Mouse (Mus musculus) lung, embryonic 14.5 days (tissue): Measurements from ENCODE around the gene Gm20388. TPM values are rescaled to one million over a fixed set of nuclear protein-coding genes. Genes with fewer than 3 reads are reported as not detected.

Source experiments
- ATAC-seq: fragments of 200-750 bp; cut with Nextera tagmentation; 2 replicates; pipeline ENCODE4 v1.8.0; 2017; ENCODE audit warnings: mild to moderate bottlenecking, moderate TSS enrichment, moderate library complexity; ENCODE audit not compliant: insufficient read depth
- DNase-seq: peaks from one replicate; pipeline ENCODE4 v3.0.0-alpha.2; 2015
- H3K27ac ChIP-seq: fragments of 300-500 bp; sonication (generic); 2 replicates; pipeline ENCODE4 v1.5.1; 2014; ENCODE audit warnings: low read depth, mild to moderate bottlenecking, moderate library complexity
- H3K27me3 ChIP-seq: fragments of 300-500 bp; sonication (generic); 2 replicates; pipeline ENCODE4 v1.6.1; 2014; ENCODE audit warnings: low read length, control low read depth; ENCODE audit not compliant: insufficient read depth
- H3K36me3 ChIP-seq: fragments of 300-500 bp; sonication (generic); 2 replicates; pipeline ENCODE4 v1.6.1; 2014; ENCODE audit warnings: control low read depth; ENCODE audit not compliant: insufficient read depth
- H3K4me1 ChIP-seq: fragments of 300-500 bp; sonication (generic); 2 replicates; pipeline ENCODE4 v1.6.1; 2014; ENCODE audit warnings: antibody characterized with exemption, control low read depth; ENCODE audit not compliant: insufficient read depth
- H3K4me2 ChIP-seq: fragments of 300-500 bp; sonication (generic); 2 replicates; pipeline ENCODE4 v1.6.1; 2014; ENCODE audit warnings: mild to moderate bottlenecking
- H3K4me3 ChIP-seq: fragments of 300-500 bp; sonication (generic); 2 replicates; pipeline ENCODE4 v1.5.1; 2014; ENCODE audit warnings: low read depth, low read length
- H3K9ac ChIP-seq: fragments of 300-500 bp; sonication (generic); 2 replicates; pipeline ENCODE4 v1.6.1; 2014
- H3K9me3 ChIP-seq: fragments of 300-500 bp; sonication (generic); 2 replicates; pipeline ENCODE4 v1.6.1; 2016; ENCODE audit warnings: low read depth, low read length, control low read depth
- CTCF ChIP-seq: IDR thresholded peaks from 2 replicates; pipeline ENCODE4 v1.5.1; 2016; ENCODE audit warnings: antibody characterized with exemption, low read depth
- WGBS: fragments of 180-500 bp; shearing (Covaris S2); extraction: QIAGEN DNeasy Blood & Tissue Kit; methylation state at CpG from one replicate; pipeline ENCODE4 v1.1.7; 2014; 5-methylcytosine and 5-hydroxymethylcytosine counted together
- polyA plus RNA-seq: library from polyadenylated mRNA; unstranded; fragments of >200 nt; fragmentation: Nextera tagmentation; extraction: Ambion mirVana; gene quantifications from 2 replicates; pipeline ENCODE4 v1.2.1, GENCODE M21; 2014

Gene Gm20388
- polyA plus RNA-seq, 1 experiment from 2014 or later, result not detected

DNA sequence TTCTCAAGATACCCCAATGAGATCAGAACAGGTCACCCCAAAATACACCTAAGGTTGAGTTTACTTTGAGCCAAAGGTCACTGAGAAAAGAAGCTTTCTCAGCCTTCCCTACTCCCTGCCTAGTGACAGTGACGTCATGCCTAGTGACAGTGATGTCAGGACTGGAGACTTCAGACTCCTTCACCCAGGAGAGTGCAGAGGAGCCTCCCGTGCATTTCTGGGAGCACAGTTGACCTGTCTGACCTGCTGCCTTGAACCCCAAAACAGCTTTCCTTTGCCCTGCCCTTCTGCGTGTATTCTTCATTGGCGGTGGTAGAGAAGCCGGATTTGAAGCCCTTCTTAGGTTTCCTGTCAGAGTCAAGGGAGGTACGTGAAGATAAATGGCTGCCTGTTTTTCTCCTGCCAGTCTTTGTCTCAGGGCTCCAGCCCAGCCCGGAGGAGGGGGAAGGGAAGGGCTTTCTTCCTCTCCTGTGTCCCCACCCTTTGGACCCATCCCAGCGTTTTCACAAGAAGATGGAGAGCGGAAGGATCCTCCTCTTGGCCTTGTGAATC, 194.2 kb downstream of the Gm20388 start:
- H3K27ac ChIP-seq, result peak overlapping the region; percentile 52; the same call in 1 of the 2 replicates

DNA sequence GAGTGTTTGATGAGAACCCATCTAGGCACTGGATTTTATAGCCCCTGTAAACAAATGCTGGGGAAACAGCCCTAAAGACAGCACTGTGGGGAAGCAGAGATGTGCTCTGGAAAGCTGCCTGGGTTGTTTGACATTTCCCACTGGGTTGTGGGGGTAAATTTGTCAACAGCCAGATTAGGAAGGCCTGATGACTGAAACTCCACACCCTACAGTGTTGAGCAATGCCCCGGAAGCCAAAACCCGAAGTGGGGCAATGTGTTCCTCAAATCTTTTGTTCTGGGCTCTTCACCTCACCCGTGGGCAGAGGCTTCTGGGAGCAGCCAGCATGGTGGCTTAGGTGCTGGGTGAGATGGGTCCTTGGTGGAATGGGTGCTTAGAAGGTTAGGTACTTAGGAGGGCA, 198.5 kb downstream of the Gm20388 start:
- no peak for TF ChIP-seq CTCF
- ATAC-seq (no peak), DNase-seq (no peak)
- H3K4me2 ChIP-seq, result no peak overlapping the region
- H3K9me3 ChIP-seq, result no peaks in the 10 kb centered on the region
- H3K4me3 ChIP-seq, result no peak overlapping the region
- no peak overlapping the region for H3K9ac ChIP-seq
- H3K27ac ChIP-seq, result no peak overlapping the region
- H3K36me3 ChIP-seq, result no peaks in the 10 kb centered on the region
- H3K4me1 ChIP-seq, result no peaks in the 10 kb centered on the region
- WGBS, result 39% methylated on average over 3 of the region's 3 CpGs
- H3K27me3 ChIP-seq, result peaks cover 2% of the 10 kb centered on the region

More for the DNA sequence above, 194.2 kb downstream of the Gm20388 start:
- Histone ChIP-seq H3K9ac (no peak overlapping the region), H3K4me2 (no peak overlapping the region), H3K9me3 (no peaks in the 10 kb centered on the region), H3K36me3 (no peaks in the 10 kb centered on the region; the same call in 1 of the 2 replicates), H3K4me1 (peaks cover 13% of the 10 kb centered on the region; the same call in 1 of the 2 replicates), H3K4me3 (no peak overlapping the region), H3K27me3 (no peaks in the 10 kb centered on the region)
- 61% methylated on average over 9 of the region's 9 CpGs for WGBS
- DNase-seq (peak; percentile 67), ATAC-seq (no peak)
- TF ChIP-seq CTCF, result no peak

DNA sequence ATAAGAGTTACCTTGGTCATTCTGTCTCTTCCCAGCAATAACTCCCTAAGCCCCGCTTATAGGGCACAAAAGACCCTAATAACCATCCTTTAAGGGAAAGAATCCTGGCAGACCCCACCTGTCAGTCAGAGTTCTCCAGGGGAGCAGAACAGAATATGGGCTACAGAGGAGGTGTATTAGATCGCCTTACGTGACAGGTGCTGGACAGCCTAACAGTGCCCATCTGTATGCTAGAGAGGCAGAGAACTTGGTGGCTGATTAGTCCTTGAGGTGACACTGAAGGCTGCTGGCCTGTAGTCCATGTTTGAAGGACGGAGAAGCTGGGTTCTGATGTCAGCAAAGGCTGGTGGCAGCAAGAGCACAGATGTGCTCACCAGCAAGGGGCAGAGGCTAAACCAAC, 200.3 kb downstream of the Gm20388 start:
- ATAC-seq (no peak), DNase-seq (no peak)
- Histone ChIP-seq H3K4me2 (no peak overlapping the region), H3K27ac (no peak overlapping the region), H3K27me3 (peaks cover 20% of the 10 kb centered on the region), H3K36me3 (no peaks in the 10 kb centered on the region), H3K4me3 (no peak overlapping the region), H3K9ac (no peak overlapping the region), H3K4me1 (no peaks in the 10 kb centered on the region), H3K9me3 (no peaks in the 10 kb centered on the region)
- 68% methylated on average over 4 of the region's 4 CpGs for WGBS
- TF ChIP-seq CTCF, result no peak

DNA sequence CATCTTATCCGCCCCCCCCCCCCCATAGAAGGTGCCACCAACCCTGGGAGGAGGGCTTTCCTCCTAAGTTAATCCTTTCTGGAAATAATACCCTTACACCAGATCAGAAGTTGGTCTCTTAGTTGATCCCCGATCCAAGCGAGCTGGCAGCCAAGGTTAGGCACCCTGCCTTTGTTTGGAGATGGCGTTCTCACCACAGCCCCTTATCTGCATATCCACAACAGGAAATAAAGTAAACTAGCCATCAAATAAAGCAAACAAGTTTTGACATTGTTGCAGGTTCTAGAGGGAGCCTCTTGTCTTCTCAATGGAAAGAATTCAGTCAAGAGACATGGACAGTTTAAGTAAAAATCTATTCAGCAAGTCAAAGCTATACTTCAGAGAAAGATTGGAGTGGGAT, 200.7 kb downstream of the Gm20388 start:
- ATAC-seq (no peak), DNase-seq (no peak)
- 53% methylated on average over 4 of the region's 4 CpGs for WGBS
- H3K27ac ChIP-seq, result no peak overlapping the region
- H3K4me1 ChIP-seq, result no peaks in the 10 kb centered on the region
- H3K36me3 ChIP-seq, result no peaks in the 10 kb centered on the region
- H3K27me3 ChIP-seq, result peaks cover 24% of the 10 kb centered on the region
- no peaks in the 10 kb centered on the region for H3K9me3 ChIP-seq
- no peak for TF ChIP-seq CTCF
- no peak overlapping the region for H3K4me3 ChIP-seq
- no peak overlapping the region for H3K4me2 ChIP-seq
- H3K9ac ChIP-seq, result no peak overlapping the region

DNA sequence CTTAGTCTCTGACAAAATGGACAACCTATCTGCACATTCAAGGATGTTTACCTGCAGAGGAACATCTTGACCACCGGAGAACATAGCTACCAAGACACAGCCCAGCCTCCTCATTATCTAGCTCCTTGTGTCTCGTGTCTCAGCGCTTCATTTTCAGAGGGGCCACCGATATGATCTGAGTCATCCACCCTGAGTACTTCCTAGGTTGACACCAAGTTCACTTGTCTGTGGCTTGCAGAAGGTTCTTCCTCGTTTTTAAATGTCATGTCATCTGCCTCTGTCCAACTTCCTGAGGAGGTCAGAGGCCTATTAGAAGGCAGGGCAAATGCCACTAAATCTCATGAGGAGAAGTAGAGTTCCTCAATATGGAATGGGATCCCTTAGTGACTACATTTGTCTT, 201.9 kb downstream of the Gm20388 start:
- peaks cover 34% of the 10 kb centered on the region for H3K27me3 ChIP-seq
- no peak for DNase-seq
- no peaks in the 10 kb centered on the region for H3K4me1 ChIP-seq
- H3K9me3 ChIP-seq, result no peaks in the 10 kb centered on the region
- no peak for ATAC-seq
- no peak for TF ChIP-seq CTCF
- no peak overlapping the region for H3K27ac ChIP-seq
- H3K4me2 ChIP-seq, result no peak overlapping the region
- no peaks in the 10 kb centered on the region for H3K36me3 ChIP-seq
- WGBS, result 75% methylated on average over 5 of the region's 5 CpGs
- no peak overlapping the region for H3K4me3 ChIP-seq
- H3K9ac ChIP-seq, result no peak overlapping the region

DNA sequence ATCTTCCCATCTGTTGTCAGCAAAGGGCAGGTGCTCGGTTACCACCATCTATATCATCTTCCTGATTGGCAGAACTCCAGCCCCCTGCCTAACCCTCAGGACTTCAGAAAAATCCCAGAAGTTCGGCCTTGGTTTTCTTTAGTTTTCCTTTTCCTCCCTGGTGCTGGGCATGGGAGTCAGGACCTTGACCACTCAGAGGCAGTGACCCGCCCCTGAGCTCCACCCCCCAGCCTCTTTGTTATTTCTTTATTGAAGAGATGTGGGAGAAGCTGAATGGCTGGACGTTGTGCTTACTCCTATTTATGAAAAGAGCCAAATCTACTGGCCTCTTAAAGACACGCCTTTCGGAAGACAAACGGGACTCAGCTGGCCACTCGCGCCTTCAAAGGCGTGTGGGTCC, 202.7 kb downstream of the Gm20388 start:
- peak overlapping the region; percentile 88 for H3K27ac ChIP-seq
- H3K4me1 ChIP-seq, result no peaks in the 10 kb centered on the region
- no peak for TF ChIP-seq CTCF
- peak overlapping the region; percentile 57 for H3K9ac ChIP-seq
- no peaks in the 10 kb centered on the region for H3K36me3 ChIP-seq
- H3K4me2 ChIP-seq, result peak overlapping the region; percentile 96
- H3K9me3 ChIP-seq, result no peaks in the 10 kb centered on the region
- WGBS, result 1% methylated on average over 10 of the region's 10 CpGs
- peaks cover 34% of the 10 kb centered on the region for H3K27me3 ChIP-seq
- peak; percentile 45 for ATAC-seq
- H3K4me3 ChIP-seq, result peak overlapping the region; percentile 68
- no peak for DNase-seq

DNA sequence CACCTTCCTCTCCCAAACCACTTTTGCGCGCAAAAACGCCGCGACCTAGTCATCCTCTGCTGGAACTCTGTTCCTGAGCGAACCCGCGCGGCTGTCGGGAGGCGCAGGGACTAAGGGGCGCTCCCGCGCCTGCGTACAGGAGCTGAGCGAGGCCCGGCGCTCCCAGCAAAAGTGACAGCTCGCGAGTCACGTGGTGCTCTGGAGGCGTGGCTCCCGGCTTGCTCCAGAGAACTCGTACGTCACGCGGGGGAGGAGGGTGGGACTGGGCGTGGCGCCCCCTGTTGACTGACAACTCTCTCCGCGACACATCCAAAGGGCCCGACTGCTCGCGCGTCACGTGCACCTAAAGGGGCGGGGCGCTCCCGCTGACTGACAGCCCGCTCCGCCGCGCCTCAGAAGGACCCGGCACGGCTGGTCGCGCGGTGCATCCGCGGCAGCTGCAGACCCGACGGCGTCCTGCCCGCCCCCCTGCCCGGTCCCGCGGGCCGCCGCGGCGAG, 203.2 kb downstream of the Gm20388 start, which contains the start of gene 6430548M08Rik:
Gene 6430548M08Rik, plus strand, starts transcription at position 395 of the 498 bp plus-strand sequence.
- DNase-seq, result peak; percentile 100
- ATAC-seq, result peak; percentile 95
- peak within 1 kb of the TSS; percentile 96 for H3K4me2 ChIP-seq
- no peaks in the 10 kb centered on the region for H3K36me3 ChIP-seq
- peak within 1 kb of the TSS; percentile 88 for H3K27ac ChIP-seq
- peak; percentile 73 for TF ChIP-seq CTCF
- H3K9ac ChIP-seq, result peak within 1 kb of the TSS; percentile 57
- no peaks in the 10 kb centered on the region for H3K4me1 ChIP-seq
- H3K4me3 ChIP-seq, result peak within 1 kb of the TSS; percentile 68
- H3K9me3 ChIP-seq, result no peaks in the 10 kb centered on the region
- 1% methylated on average over 57 of the region's 61 CpGs for WGBS
- H3K27me3 ChIP-seq, result peaks cover 34% of the 10 kb centered on the region
